Mouse (Mus musculus) spleen, adult 10 weeks (tissue): ENCODE results near the gene Zfp248. TPM values are rescaled to one million over a fixed set of nuclear protein-coding genes. Genes with fewer than 3 reads are reported as not detected.

Source experiments
- polyA plus RNA-seq: library from polyadenylated mRNA; stranded (reverse); fragments of 350-450 nt; fragmentation: Illumina TruSeq; extraction: RNeasy Lipid Tissue Mini Kit (QIAGEN cat#74804); gene quantifications from one replicate; pipeline ENCODE4 v1.2.3, GENCODE M21; 2015; ENCODE audit warnings: low replicate concordance; ENCODE audit not compliant: insufficient read depth

Gene Zfp248
- 2.9 TPM for polyA plus RNA-seq

DNA sequence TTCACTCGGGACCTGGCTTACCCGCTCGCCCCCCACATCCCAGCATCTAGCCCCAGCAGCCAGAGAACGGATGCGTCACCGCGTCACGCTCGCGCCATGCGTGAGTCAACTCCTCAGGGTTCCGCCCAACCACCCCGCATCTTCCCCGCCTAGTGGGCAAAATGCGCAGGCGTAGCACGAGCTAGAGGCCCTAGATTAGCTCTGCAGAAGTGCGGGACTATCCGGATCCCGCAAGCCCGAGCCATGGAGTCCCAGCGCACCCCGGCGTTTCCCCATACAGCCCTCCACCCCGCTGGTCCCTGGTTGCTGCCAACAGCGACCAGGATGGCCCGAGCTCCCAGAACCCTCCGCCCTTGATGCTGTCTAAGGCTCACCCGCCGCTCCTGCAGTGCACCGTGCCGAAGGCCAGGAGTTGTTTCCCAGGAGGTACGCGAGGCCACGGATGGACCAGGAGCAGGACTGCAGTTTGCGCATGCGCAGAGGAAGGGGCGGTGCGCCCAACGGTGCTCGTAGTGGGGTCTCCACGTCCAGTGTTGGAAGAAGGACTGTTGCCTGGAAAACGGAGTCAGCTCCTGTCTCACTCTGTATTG is at the start of gene Zfp248:
Gene Zfp248, minus strand, starts transcription at position 487 of the 590 bp plus-strand sequence.

DNA sequence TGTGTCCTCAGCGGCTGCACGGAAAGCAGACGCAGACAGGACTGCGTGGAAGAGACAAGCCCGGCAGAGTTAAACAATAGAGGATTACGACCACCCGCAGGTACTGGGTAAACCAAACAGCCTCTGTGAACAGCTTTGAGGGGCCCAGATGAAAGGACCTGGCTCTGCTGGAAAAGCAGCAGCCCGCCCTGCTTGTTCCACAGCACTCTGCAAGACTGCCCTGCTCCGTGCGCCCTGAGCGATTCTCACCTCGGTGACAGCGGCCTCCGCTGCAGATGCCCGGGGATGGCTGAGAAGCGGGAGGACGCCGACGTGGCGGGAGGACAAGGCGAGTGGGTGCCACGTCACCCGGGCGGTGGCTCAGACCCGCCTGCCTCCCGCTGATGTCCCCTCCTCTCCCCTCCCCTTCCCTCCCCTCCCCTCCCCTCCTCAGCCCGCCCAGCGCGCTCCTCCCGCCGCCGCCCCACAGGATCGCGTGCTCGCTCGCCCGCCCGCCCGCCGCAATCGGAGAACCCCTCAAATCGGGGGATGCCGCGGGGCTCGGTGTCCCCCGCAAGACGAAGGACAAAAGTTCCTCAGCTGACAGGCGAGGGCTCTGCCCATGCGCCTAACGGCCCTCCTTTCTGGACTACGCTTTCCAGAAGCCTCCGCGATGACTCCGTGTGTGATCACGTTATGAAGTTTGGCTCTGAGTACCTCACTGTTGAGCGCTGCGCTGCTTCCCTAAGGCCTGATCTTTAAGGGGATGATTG is 23.8 kb upstream of the Zfp248 start, which contains the start of gene Zfp9:
Gene Zfp9, minus strand, starts transcription at position 364 of the 752 bp plus-strand sequence.

DNA sequence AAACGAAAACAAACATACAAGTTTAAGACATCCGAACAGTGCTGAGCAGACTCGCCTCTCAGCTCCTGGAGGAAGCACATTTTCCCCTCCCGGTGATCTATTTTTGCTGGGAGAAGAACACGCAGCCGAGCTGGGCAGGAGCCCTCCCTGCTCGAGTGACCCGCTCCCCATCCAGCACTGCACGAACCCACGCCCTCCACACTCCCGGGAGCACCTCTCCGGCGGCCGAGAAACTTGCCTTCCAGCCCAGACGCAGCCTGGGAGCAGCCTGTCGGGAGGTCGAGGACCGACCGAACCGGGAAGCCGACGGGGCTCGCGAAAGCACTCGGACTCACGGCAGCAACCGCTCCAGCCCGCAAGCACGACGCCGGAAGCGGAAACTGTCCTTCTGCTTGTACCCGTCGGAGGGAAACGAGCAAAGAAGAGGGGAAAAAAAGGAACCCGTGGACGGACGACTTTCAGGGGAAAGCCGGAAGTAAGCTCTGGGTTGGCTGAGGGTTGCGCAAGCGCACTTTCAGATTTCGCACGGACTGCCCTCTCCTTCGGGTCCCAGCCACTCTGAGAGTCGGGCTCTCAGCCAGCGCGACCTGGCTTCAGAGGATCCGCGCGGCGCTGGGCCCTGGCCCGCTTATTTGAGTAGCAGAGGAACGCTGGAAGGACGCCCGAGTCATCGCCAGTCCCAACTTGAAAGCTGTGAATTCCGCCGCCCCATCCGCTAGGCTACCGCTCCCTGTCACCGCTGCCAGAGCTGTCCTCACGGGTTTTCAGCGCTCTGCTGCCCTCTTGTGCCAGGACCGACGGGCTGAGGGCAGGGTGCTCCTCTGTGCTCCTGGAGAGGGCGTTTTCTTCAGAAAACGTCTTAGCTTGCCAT is 36.0 kb downstream of the Zfp248 start, which contains the start of gene Bms1:
Gene Bms1, minus strand, starts transcription at position 425 of the 871 bp plus-strand sequence.

Other genes with a start within 250 kb of the Zfp248 start
- 50.5 TPM for gene Bms1, start 36.1 kb downstream of the Zfp248 start, polyA plus RNA-seq
- gene Zfp9, start 23.8 kb upstream of the Zfp248 start, polyA plus RNA-seq: 2.9 TPM
- gene Ankrd26, start 106.7 kb upstream of the Zfp248 start, polyA plus RNA-seq: 10.1 TPM